Mouse (Mus musculus): ENCODE results near the gene Cpne7.

Cpne7 gene

DNA sequence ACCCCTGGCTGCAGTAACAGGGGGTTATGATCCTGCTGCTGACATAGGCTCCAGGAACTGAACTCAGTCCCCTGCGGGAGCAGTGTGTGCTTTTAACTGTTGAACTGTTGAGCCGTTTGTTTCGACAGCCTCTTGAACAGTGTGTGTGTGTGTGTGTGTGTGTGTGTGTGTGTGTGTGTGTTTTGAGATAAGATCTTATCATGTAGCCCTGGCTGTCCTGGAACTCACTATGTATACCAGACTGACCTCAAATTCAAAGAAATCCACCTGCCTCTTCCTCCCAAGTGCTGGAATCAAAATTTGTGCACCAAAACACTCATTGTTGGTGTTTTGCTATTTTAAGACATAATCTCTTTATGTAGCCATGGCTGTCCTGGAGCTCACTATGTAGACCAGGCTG lies 2.5 kb upstream of the Cpne7 start:
- DNase-seq = no peak

DNA sequence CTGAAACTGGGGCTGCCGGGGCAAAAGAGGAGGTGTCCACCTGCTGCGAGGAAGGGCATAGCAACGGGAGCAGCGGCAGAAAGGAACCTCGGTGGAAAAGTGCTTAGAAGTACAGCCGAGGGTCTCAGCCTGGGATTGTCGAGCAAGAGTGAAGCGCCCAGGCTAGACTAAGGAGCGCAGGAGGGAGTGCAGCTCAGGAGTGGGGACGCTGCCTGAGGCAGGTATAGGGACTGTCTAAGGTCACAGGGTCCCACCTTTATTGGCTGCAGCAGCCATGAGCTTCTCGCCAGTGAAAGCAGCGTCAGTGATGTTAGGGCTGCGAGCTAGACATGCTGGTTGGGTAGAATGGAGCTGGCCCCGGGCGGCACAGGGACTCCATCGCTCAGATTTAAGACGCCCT lies 570 bp downstream of the Cpne7 start:
- peak in 1 of 2 experiments; percentile 21 for DNase-seq

DNA sequence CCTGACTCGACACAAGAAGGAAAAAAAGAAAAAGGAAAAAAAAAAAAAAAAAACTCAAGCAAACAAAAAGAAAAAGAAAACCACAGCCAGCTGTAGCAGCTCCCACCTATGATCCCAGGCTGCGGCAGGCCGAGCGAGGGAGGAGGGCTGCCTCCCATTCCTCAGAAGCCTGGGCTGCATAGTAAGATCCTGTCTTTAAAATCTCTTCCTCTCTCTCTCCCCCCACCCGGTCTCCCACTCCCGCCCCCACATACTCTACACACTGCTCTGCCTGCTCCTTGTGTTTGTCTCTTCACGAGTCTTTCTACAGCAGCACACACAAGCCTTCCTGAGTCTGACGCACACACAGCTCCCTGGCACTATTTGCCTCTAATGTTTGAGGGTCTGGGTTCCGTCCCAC lies 4.9 kb downstream of the Cpne7 start:
- DNase-seq = no peak

DNA sequence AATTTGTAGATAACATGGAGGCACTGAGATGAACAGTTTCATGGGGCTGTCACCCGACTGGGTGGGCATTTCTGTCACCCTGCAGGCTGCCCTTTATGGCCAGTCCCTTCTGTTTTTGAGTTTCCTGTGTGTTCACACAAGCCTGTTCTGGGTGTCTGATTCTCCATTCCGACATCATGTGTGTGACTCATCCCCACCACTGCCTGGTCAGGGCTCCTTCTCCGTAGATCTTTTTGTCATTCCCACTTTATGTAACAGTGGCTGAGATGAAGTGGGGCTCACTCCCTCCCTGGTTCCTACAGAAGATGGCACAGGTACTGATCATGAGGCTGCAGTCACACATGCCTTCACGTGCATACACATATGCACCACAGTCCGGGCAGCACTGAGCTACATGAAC lies 5.5 kb downstream of the Cpne7 start:
- no peak for DNase-seq

DNA sequence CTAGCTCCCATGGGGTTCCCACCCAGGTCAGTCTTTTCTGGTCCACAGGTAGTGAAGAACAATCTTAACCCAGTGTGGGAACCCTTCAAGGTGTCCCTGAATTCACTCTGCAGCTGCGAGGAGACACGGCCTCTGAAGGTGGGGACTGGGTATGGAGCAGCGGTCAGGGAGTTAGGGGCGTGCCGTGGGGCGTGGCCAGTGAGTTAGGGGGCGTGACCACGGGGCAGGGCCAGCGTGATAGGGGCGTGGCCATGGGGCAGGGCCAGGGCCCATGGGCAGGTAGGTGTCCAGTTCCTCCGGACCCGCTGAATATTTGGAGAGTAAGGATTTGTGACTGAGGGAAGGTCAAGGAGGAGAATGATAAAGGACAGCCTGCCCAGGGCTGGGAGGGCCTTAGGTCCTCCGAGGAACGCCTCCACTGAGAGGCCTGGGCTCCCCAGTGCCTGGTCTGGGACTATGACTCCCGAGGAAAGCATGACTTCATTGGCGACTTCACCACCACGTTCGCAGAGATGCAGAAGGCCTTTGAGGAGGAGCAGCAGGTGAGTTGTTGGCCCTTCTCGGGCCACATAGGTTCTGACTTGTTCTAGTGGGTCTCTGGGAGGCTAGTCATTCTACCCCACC lies 9.1 kb downstream of the Cpne7 start:
- DNase-seq = peak; percentile 42 to 48

DNA sequence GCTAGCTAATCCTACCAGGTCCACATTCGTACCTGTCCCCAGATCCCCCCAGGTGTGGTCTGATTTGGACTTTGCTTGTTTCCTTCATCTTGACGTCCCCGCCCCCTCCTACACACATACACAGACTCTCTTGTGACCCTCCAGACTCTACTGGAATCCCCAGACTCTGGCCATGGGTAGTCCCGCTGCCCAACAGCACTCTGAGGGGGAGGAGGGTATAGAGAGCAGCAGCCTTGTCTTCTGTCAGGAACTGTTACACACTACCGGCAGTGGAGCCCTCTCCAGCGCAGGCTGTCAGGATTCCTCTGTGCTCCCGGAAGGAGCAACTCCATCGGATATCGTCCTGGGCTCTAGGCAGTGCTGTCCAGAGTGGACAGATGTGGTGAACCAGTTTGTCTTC lies 13.9 kb downstream of the Cpne7 start:
- no peak for DNase-seq

DNA sequence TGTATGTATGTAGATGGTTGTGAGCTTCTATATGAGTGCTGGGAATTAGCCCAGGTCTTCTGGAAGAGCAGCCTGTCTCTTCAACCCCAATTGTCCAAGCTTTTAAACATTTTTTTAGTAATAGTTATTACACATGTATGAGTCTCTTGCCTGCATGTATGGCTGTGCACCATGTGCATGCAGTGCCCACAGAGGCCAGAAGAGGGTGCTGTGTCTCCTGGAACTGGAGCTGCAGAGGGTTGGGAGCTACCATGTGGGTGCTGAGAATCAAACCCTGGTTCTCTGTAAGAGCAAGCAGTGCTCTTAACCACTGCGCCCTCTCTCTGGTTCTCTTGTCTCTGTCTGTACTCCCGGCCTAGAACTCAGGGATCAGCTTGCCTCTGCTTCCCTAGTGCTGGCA lies 15.8 kb downstream of the Cpne7 start:
- no peak for DNase-seq

DNA sequence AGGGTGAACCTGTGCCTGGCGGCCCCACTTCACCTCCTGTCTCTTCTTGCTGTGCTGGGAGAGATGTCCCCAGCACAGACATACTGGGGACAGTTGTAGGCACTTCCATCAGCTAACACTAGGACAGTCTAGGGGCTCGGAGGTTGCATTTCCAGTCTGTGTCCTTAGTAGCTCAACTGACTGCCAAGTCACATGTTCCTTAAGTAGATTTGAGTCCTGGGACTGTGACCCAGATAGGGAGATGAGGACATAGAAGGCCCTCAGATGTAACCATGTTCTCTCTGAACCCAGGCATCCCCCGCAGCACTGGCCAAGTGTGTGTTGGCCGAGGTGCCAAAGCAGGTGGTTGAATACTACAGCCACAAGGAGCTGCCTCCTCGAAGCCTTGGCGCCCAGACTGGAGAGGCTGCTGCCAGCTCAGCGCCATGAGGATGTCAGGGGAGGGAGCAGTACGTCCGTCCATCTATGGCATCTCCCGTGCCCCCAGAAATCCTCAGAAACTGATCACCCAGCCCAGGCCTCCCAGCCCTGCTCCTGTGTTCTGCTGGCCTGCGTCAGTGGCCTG lies 17.1 kb downstream of the Cpne7 start:
- no peak for DNase-seq

DNA sequence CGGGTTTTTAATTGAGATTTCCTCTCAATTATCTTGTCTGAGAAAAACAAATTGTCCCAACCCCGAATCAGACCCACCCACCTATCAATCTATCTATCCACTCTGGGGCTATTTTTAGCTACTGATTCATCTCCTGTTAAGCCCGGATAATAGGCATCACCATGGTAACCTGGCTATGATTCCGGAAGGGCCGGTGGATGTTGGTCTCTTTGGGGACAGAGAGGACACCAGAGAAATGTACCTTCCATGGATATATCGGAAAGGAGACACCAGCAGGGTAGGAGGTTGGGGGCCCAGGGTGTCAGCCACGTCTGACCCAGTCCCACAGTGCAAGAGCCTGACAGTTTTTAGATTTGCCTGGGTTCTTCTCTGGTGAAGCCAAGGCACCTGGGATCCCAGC lies 18.2 kb downstream of the Cpne7 start:
- DNase-seq = no peak

DNA sequence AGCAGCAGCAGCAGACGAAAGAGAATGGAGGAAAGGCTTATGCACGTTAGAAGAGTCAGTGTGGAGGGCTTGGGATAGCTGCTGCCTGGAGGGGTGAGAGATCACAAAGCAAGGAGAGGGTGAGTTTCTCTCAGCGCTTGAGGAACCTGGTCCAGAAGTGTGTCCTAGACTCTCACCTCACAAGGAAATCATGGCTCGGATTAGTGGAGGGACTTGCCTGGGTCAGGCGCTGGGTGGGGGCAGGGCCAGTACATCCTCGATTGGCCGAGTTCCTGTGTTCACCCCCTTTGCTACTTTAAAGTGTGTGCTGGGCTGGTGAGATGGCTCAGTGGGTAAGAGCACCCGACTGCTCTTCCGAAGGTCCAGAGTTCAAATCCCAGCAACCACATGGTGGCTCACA lies 18.6 kb downstream of the Cpne7 start:
- DNase-seq = no peak

DNA sequence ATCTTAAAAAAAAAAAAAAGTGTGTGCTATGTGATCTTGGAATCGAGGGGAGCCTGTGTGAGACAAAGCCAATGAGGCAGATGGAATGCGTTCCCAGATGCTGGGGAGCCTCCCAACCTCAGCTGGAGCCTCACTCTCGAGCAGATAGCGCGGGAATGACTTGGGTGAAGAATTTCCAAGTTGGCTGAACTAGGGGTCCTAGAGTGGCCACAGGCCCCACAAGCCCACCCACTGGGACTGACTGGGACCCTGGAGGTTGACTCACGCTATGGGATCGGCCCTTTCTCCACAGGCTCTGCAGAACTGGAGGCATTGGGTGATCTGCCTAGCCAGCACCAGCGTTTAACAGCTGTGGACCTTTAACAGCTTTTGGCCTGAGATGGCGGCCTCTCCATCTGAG lies 19.1 kb downstream of the Cpne7 start:
- DNase-seq = no peak

DNA sequence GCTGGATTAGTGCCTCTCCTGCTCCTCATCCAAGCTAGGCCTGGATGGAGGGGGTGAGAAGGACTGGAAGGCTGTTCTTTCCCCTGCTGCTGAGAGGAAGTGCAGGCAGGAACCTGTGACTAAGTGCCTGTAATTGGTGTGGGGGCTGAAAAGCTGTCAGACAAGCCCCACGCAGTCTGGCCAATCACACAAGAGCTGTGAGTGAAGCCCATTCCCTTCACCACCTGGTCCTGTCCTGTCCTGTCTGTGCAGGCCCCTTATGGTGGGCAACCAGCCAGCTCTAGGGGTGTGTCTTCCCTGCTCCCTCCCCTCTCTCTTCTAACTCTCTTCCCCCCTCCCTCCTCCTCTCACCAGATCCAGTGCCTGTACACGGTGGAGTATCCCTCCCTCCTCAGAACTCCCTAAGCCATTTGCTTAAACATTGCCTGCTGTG lies 20.5 kb downstream of the Cpne7 start:
- no peak for DNase-seq

DNA sequence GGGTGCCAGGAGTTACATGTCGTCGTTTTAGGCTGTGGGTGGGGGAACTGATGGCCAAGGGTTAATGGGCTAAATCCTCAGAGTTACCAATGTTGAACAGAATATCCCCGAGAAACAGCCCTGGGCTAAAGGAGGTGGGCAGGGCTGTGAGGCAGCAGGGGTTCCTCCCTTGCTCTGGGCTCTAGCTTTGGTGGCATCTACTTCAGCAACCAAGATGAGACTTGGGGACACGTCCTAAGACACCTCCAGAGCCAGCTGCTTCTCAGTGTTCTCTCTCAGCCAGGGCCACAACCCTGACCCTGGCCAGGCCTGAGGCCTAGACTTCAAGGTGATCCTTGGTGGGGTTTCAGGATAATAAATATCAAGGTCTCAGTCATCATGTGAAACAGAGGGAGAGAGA lies 21.6 kb downstream of the Cpne7 start:
- no peak for DNase-seq

DNA sequence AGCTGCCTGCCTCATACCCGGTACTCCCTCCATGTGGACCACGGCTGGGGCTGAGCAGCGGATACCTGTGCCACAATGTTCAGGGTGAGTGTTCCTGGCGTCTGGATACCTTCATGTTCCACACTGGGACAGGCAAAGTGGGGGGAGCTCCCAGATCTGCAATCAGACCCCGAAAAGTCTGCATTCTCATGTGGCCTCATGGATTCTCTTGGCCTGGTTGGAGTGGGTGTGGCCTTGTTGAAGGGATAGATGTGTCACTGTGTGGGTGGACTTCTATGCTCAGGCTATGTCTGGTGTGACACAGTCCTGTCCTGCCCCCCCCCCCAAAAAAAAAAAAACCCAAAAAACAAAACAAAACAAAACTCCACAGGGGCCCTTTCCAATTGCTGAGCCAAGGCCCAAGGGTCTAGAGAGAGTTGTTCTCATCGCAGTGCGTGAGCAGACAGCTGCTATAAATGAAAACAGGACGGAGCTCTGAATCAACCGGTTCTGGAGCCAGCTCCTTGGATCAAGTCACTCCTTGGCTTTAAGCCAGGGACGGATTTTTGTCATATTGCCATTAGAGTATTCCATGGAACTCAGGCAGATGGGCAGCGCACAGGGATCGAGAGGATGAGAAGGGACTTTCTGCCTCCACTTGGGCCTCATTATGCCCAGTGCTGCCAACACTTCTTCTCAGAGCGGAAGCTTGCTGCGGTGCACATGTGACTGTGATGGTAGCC lies 24.7 kb downstream of the Cpne7 start:
- no peak for DNase-seq

DNA sequence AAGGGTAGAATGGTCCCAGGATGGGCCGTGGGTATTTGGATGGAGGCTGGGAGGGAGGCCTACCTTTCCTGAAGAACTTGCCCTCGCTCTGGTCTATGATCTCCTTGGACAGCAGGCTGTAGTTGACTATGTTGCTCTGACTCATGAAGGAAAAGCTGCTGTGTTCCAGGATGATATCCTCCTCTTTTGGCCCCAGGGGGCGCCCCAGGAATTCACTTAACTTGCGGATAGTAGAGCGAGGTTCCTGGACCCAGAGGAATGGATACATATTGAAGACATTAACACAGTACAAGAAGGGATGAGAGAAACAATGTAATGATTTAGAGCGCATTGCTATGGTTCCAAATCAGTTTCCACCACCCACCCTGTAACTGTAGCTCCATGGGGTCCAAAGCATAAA lies 28.1 kb downstream of the Cpne7 start:
- peak; percentile 15 to 19 for DNase-seq

DNA sequence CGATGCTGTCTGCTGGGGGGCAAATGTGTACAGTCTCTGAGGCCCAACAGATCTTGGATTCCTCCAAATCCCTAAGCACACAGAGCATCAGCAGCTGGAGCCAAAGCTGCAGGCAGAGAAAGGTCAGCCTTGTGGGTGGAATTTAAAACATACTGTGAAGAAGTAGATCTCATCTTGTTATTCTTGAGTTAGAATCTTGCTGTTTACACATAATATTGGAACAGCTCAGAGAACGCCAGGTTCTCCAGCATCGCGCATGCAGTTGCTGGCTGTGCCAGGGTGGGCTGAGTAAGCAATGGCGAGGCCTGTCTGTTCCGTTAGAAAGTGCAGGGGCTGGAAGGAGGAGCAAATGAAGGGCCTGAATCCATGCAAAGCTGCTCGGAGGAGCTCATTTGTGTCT lies 29.2 kb downstream of the Cpne7 start:
- DNase-seq = no peak

DNA sequence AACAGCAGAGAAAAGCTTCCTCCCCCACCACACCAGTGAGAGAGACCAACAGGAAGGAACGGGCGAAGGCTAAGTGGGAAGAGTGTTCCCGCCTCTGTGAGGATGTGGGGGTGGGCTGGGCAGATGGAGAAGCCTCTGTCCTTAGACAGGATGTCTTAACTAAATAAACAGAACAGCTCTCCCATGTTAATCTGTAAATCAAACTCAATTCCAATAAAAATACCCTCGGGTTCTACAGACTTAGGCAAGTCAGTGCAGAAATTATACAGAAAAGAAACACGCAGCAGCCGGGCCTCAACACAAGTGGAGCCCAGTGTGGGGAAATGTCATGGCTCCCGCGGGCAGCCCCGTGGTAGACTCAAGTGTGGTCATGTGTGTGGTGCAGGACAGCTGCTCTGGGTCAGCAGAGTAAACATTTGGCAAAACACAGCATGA lies 33.6 kb downstream of the Cpne7 start:
- no peak for DNase-seq

DNA sequence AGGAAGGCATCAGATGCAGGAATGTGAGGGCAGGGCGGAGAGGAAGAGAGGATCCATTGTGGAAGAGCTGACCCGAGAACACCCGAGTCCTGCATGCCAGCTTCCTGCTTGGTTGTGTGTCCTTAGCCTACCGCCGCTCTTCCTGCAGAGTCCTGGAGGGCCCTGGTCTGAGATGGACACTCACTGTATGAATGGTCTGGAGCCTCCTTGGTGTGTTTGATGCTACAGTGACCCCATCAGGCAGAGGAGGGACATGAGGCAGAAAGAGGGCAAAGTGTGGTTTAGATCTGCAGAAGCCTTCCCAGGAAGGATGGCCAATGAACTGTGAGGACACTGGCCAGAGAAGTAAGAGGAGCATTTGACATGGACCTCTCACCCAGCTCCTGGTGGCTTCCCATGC lies 38.0 kb downstream of the Cpne7 start:
- DNase-seq = no peak

DNA sequence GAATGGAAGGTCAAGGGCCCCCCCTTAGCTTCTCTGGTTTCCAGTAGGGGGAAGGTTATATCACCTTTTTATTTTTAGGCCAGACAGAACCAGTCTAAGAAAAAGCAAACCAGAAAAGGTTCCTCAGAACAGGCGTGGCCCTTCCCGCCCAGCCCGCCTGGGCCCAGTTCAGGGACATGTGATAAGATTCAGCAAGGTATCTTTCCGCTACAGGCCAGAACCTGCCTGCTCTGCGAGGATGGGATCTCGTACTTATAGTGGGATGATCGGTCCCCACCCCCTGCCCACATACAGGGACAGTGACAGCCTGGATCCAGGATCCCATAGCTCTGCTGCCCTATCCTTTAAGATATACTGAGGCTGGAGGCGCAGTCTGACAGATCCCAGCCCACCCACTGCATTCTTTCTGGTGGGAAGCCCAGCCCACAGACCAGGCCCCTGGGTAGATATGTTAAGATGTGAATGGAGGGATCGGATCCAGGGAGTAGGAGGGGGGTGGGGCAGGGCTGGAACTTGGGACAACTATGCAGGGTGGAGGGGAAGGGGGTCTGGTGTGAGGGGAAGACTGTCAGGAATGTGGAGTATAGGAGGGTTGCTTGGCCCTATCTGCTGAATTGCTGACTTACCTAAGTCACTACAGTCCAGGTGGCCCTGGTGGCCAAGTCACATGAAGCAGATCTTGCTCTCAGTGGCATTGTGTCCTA lies 39.0 kb downstream of the Cpne7 start:
- DNase-seq = no peak

DNA sequence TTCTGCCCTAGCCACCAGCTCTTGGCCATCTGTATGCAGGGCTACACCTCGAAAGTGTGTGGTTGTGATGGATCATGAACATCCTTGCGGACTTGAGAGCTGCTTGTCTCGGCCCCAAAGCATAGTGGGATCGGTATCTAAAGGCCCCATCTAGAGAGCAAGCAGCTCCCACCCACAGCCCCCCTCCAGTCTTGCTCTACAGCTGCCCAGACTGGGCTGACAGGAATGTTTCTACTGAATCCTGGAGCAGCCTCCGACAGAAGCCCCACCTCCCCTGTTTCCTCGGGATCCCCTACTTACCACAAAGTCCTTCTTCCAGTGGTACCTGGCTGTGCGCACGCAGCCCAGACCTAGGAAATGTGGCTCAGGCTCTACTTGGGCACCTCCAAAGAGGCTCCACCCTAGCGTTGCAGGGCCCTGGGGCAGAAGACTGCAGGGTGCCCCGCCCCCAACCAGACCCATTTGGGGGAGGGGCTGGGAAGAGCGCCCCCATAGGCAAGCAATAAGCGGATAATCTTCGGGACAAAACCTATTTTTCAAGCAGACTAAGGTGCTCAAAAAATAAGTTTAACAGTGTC lies 40.8 kb downstream of the Cpne7 start, which contains the start of gene Sult5a1:
Gene Sult5a1 (minus strand): TSS at position 428 of the 578 bp plus-strand sequence.
- no peak for DNase-seq

DNA sequence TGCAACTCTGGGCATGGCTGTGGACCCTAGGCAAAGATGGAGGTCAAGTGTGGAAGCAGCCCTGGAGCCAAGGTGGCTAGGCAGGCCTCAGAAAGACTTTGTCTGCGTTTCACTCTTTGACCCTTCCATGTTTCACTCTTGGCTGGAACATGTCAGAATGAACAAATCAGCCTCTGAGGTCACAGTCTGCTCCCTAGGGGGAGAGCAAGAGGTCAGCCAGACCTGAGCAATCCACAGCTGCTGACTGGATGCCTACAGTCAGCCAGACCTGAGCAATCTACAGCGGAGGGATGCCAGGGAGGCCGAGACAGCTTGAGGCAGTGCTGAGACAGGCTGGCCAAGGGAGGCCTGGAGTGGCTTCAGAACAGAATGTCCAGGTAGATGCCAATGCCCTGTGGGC lies 64.2 kb downstream of the Cpne7 start:
- DNase-seq = no peak

Data from B cell, adult 2 months (primary cell).